Mouse (Mus musculus) Muller cell, postnatal 12 days (primary cell): ENCODE results near the gene Tmem237.
A peak's percentile ranks its signal among the peaks of the same experiment; 100 is the strongest.

Experiments used
- DNase-seq: peaks from one replicate; pipeline ENCODE4 v3.0.0-alpha.2; 2015; ENCODE audit errors: inconsistent ontology term

Tmem237 gene

GRCm38 (mm10) chr1:59101020-59101419 lies 19.2 kb downstream of the Tmem237 start:
- DNase-seq = no peak

GRCm38 (mm10) chr1:59094705-59095104 lies 25.5 kb downstream of the Tmem237 start, which contains the start of gene C2cd6:
TSS of gene C2cd6 (minus strand) at chr1:59094900.
- DNase-seq = no peak

- no peak for DNase-seq
Observed at GRCm38 (mm10) chr1:59070867-59071266, 49.3 kb downstream of the Tmem237 start.

GRCm38 (mm10) chr1:59067976-59068375 lies 52.2 kb downstream of the Tmem237 start:
- peak; percentile 17 for DNase-seq

GRCm38 (mm10) chr1:59063697-59064096 lies 56.5 kb downstream of the Tmem237 start:
- DNase-seq = no peak

GRCm38 (mm10) chr1:59056955-59057354 lies 63.3 kb downstream of the Tmem237 start:
- no peak for DNase-seq

- no peak for DNase-seq
Observed at GRCm38 (mm10) chr1:59051306-59051705, 68.9 kb downstream of the Tmem237 start.
